In the genomic region with DNA sequence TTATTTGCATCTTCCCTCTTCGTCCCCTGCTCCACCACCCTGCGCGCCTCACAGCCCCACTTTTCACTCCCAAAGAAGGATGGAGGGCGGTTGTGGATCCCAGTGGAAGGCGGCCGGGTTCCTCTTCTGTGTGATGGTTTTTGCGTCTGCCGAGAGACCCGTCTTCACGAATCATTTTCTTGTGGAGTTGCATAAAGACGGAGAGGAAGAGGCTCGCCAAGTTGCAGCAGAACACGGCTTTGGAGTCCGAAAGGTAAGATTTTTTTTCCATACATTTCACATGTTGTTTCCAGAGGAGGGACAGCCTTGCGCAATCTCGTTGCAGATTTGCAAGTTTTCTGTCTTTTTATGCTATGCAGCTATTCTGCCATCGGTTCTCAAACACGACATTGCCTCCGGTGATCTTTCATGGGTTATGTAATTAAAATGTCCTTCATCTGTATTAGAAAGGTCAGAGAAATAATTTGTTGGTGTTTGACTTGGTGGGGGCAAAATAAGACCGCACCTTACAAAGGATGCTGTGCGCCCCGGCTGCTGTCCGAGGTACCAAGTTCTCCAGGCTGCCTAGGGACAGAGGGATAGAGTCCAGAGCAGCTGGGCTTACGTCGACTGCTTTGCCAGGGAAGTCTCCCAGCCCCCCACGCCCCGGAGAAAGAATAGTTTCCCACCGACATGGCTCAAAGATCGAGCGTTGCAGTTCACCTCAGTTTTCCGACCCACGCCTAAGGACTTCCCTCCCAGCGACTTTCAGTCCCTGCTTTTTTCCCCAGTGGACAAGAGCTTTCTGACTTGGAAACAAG, we compare ENCODE assay signal across 8 mouse cellular contexts. TPM values are rescaled to one million over a fixed set of nuclear protein-coding genes. Genes with fewer than 3 reads are reported as not detected.
DNase-seq lines count a peak whose midpoint lies in the region; ATAC-seq and TF ChIP-seq lines count a peak whose summit lies in the region.

No protein-coding gene starts in this region.

- no peak for DNase-seq in heart, embryonic 10.5 days (ENCODE audit: low spot score)
- no peak for DNase-seq in heart, adult 8-10 months (ENCODE audit: low spot score)
- DNase-seq in embryo, embryonic 10 days (ENCODE audit: low spot score), result peak; percentile 74
- no peak for DNase-seq in liver, postnatal 0 days
- DNase-seq in natural killer cell, adult 2 months (ENCODE audit: low spot score in 2 of 2), result no peak

- TF ChIP-seq EP300 in ES-Bruce4 (IDR thresholded peaks at IDR 0.05; ENCODE audit: insufficient read depth, low read depth, low read length), result no peak
- TF ChIP-seq EP300 in liver, postnatal 0 days (IDR thresholded peaks at IDR 0.05; ENCODE audit: low read depth), result no peak

- peak; percentile 11; the same call in 1 of the 2 replicates for ATAC-seq in hindbrain, embryonic 13.5 days (ENCODE audit: low FRiP score)
- ATAC-seq in liver, postnatal 0 days, result no peak
- ATAC-seq in erythroid progenitor cell, adult 5-6 weeks (replicated peaks; ENCODE audit: low FRiP score, poor library complexity, severe bottlenecking), result no peak

- no peak for TF ChIP-seq CTCF in ES-Bruce4 (IDR thresholded peaks at IDR 0.05; ENCODE audit: low read depth, low read length)
- no peak for TF ChIP-seq CTCF in liver, postnatal 0 days (IDR thresholded peaks at IDR 0.05; ENCODE audit: low read depth)

- no peak for TF ChIP-seq POLR2A in ES-Bruce4 (IDR thresholded peaks at IDR 0.05; ENCODE audit: insufficient read depth, low read length)

- peak overlapping the region; percentile 68 for H3K4me3 ChIP-seq in heart, embryonic 10.5 days
- peak overlapping the region; percentile 60 for H3K4me3 ChIP-seq in ES-Bruce4 (ENCODE audit: low read depth, low read length)
- H3K4me3 ChIP-seq in hindbrain, embryonic 13.5 days, result peak overlapping the region; percentile 58
- H3K4me3 ChIP-seq in liver, postnatal 0 days (ENCODE audit: low read depth, low read length), result peak overlapping the region; percentile 22; the same call in 1 of the 2 replicates

- H3K9me3 ChIP-seq in heart, embryonic 10.5 days, result no peaks in the 10 kb centered on the region
- no peaks in the 10 kb centered on the region for H3K9me3 ChIP-seq in ES-Bruce4 (replicated peaks; ENCODE audit: control insufficient read depth, insufficient read depth, low read length, poor library complexity, severe bottlenecking)
- H3K9me3 ChIP-seq in hindbrain, embryonic 13.5 days, result no peaks in the 10 kb centered on the region
- H3K9me3 ChIP-seq in liver, postnatal 0 days (ENCODE audit: low read length), result no peaks in the 10 kb centered on the region

- peaks cover 58% of the 10 kb centered on the region for H3K27me3 ChIP-seq in heart, embryonic 10.5 days (ENCODE audit: insufficient read depth, poor library complexity, severe bottlenecking)
- H3K27me3 ChIP-seq in ES-Bruce4 (ENCODE audit: control insufficient read depth, insufficient read depth, low read length, poor library complexity, severe bottlenecking), result peaks cover 6% of the 10 kb centered on the region
- H3K27me3 ChIP-seq in hindbrain, embryonic 13.5 days, result peaks cover 30% of the 10 kb centered on the region
- peaks cover 35% of the 10 kb centered on the region for H3K27me3 ChIP-seq in liver, postnatal 0 days (ENCODE audit: insufficient read depth, low read length)

- H3K4me1 ChIP-seq in heart, embryonic 10.5 days, result peaks cover 9% of the 10 kb centered on the region; the same call in 1 of the 2 replicates
- H3K4me1 ChIP-seq in ES-Bruce4 (ENCODE audit: control insufficient read depth, insufficient read depth, low read length), result no peaks in the 10 kb centered on the region
- H3K4me1 ChIP-seq in hindbrain, embryonic 13.5 days (replicated peaks), result peaks cover 29% of the 10 kb centered on the region
- H3K4me1 ChIP-seq in liver, postnatal 0 days (ENCODE audit: insufficient read depth), result no peaks in the 10 kb centered on the region

- H3K36me3 ChIP-seq in heart, embryonic 10.5 days, result no peaks in the 10 kb centered on the region
- H3K36me3 ChIP-seq in ES-Bruce4 (ENCODE audit: control insufficient read depth, insufficient read depth, low read length, poor library complexity, severe bottlenecking), result no peaks in the 10 kb centered on the region
- H3K36me3 ChIP-seq in hindbrain, embryonic 13.5 days, result no peaks in the 10 kb centered on the region
- H3K36me3 ChIP-seq in liver, postnatal 0 days (replicated peaks; ENCODE audit: insufficient read depth, low read length), result no peaks in the 10 kb centered on the region

- peak overlapping the region; percentile 78 for H3K4me2 ChIP-seq in hindbrain, embryonic 13.5 days
- H3K4me2 ChIP-seq in liver, postnatal 0 days (ENCODE audit: low read depth, low read length), result peak overlapping the region; percentile 61

- WGBS in heart, embryonic 10.5 days, result 2% methylated on average over 33 of the region's 33 CpGs
- WGBS in hindbrain, embryonic 13.5 days, result 1% methylated on average over 33 of the region's 33 CpGs
- WGBS in liver, postnatal 0 days (ENCODE audit: insufficient replicate concordance), result 2% methylated on average over 33 of the region's 33 CpGs

- no peak overlapping the region for H3K27ac ChIP-seq in heart, embryonic 10.5 days
- H3K27ac ChIP-seq in ES-Bruce4 (ENCODE audit: insufficient read depth, low read length), result no peak overlapping the region
- H3K27ac ChIP-seq in hindbrain, embryonic 13.5 days, result peak overlapping the region; percentile 92
- no peak overlapping the region for H3K27ac ChIP-seq in liver, postnatal 0 days (ENCODE audit: low read depth)

- 0 out of 2 replicates have a peak overlapping the region, but pooled peaks have one; percentile 59 for H3K9ac ChIP-seq in ES-Bruce4 (ENCODE audit: low read depth, poor library complexity, severe bottlenecking)
- peak overlapping the region; percentile 81 for H3K9ac ChIP-seq in hindbrain, embryonic 13.5 days
- no peak overlapping the region for H3K9ac ChIP-seq in liver, postnatal 0 days (replicated peaks)

RNA-seq across cellular contexts. Expression of a gene that starts 0.7 kb away (rescaled TPM):
- 0.06 and 0.20 TPM in 2 replicates for polyA plus RNA-seq in heart, embryonic 10.5 days (2016; fragmentation: Nextera tagmentation; extraction: Ambion mirVana)
- under 1 TPM in 2 of 4 experiments, not detected in 2; 0.06 TPM for total RNA-seq in heart, adult 8-10 months (2022)
- 0.94 and 1.1 TPM in 2 replicates for polyA plus RNA-seq in ES-Bruce4 (2011; ENCODE audit: insufficient read depth, insufficient read length, low read depth, missing spikeins)
- 16.9 and 19.0 TPM in 2 replicates for polyA plus RNA-seq in hindbrain, embryonic 13.5 days (2015; fragmentation: Nextera tagmentation; extraction: Ambion mirVana)
- polyA plus RNA-seq in liver, postnatal 0 days (2015; fragmentation: Nextera tagmentation; extraction: Ambion mirVana), result not detected in 2 replicates
- total RNA-seq in erythroid progenitor cell, adult 5-6 weeks (2015; ENCODE audit: low replicate concordance), result not detected in 2 replicates
- not detected in 2 replicates for total RNA-seq in erythroid progenitor cell, adult 5-6 weeks (2017; ENCODE audit: low replicate concordance)
